Comparison of ENCODE assay signal across 7 mouse cellular contexts in genomic region chr13:85189644-85190121, GRCm38 (mm10). TPM values are rescaled to one million over a fixed set of nuclear protein-coding genes. Genes with fewer than 3 reads are reported as not detected.
DNase-seq lines count a peak whose midpoint lies in the region; ATAC-seq and TF ChIP-seq lines count a peak whose summit lies in the region.

No protein-coding gene starts in this region.

- peak overlapping the region; percentile 88 for H3K4me2 ChIP-seq in heart, postnatal 0 days (ENCODE audit: low read depth, low read length)
- peak overlapping the region; percentile 81 for H3K4me2 ChIP-seq in liver, embryonic 13.5 days

- DNase-seq in spleen, adult 12 weeks (ENCODE audit: low spot score) = peak; percentile 39
- DNase-seq in spleen, postnatal 14 days (ENCODE audit: low spot score in 2 of 2) = no peak
- peak; percentile 16 for DNase-seq in c-Kit-positive CD71-negative TER-119-negative erythroid progenitor cells, embryonic 14.5 days (ENCODE audit: low read depth)
- peak; percentile 40 for DNase-seq in heart, postnatal 0 days (ENCODE audit: low spot score)
- DNase-seq in liver, embryonic 13.5 days = peak; percentile 42
- DNase-seq in urinary bladder, adult 2 months (ENCODE audit: low spot score) = no peak

- peak; percentile 69 for ATAC-seq in heart, postnatal 0 days (ENCODE audit: insufficient read depth, low read depth)
- ATAC-seq in liver, embryonic 13.5 days (ENCODE audit: low read depth) = peak; percentile 79

- peak overlapping the region; percentile 84 for H3K9ac ChIP-seq in heart, postnatal 0 days (replicated peaks; ENCODE audit: low read depth, low read length)
- peak overlapping the region; percentile 84 for H3K9ac ChIP-seq in liver, embryonic 13.5 days

- TF ChIP-seq CTCF in heart, postnatal 0 days (IDR thresholded peaks at IDR 0.05; ENCODE audit: low read depth) = no peak
- no peak for TF ChIP-seq CTCF in olfactory bulb, adult 2 months (IDR thresholded peaks at IDR 0.05; ENCODE audit: insufficient read depth, low read depth, low read length)

- H3K9me3 ChIP-seq in heart, postnatal 0 days (replicated peaks; ENCODE audit: control insufficient read depth, low read length) = no peaks in the 10 kb centered on the region
- H3K9me3 ChIP-seq in liver, embryonic 13.5 days (replicated peaks) = no peaks in the 10 kb centered on the region

- no peaks in the 10 kb centered on the region for H3K27me3 ChIP-seq in heart, postnatal 0 days (ENCODE audit: control insufficient read depth, insufficient read depth, low read length)
- no peaks in the 10 kb centered on the region for H3K27me3 ChIP-seq in liver, embryonic 13.5 days

- H3K27ac ChIP-seq in heart, postnatal 0 days (ENCODE audit: low read depth) = peak overlapping the region; percentile 89
- H3K27ac ChIP-seq in liver, embryonic 13.5 days = peak overlapping the region; percentile 72
- H3K27ac ChIP-seq in olfactory bulb, adult 2 months (ENCODE audit: insufficient read depth, low read depth, low read length) = peak overlapping the region; percentile 74

- H3K36me3 ChIP-seq in heart, postnatal 0 days (replicated peaks; ENCODE audit: control insufficient read depth, insufficient read depth, low read length) = peaks cover 15% of the 10 kb centered on the region; the same call in 1 of the 2 replicates
- H3K36me3 ChIP-seq in liver, embryonic 13.5 days = peaks cover 26% of the 10 kb centered on the region

- peak overlapping the region; percentile 89 for H3K4me3 ChIP-seq in heart, postnatal 0 days (ENCODE audit: low read depth, low read length)
- peak overlapping the region; percentile 80 for H3K4me3 ChIP-seq in liver, embryonic 13.5 days (replicated peaks)
- H3K4me3 ChIP-seq in olfactory bulb, adult 2 months (ENCODE audit: insufficient read depth, low read depth, low read length) = peak overlapping the region; percentile 68

- TF ChIP-seq POLR2A in olfactory bulb, adult 2 months (IDR thresholded peaks at IDR 0.05; ENCODE audit: insufficient read depth, low read depth, low read length) = no peak

- 0 out of 2 replicates have a peak, but pooled peaks cover 8% of the 10 kb centered on the region for H3K4me1 ChIP-seq in heart, postnatal 0 days (ENCODE audit: control insufficient read depth, insufficient read depth)
- peaks cover 15% of the 10 kb centered on the region for H3K4me1 ChIP-seq in liver, embryonic 13.5 days (replicated peaks)
- no peaks in the 10 kb centered on the region for H3K4me1 ChIP-seq in olfactory bulb, adult 2 months (ENCODE audit: control insufficient read depth, insufficient read depth, low read length)

- 0% methylated on average over 17 of the region's 17 CpGs for WGBS in heart, postnatal 0 days
- WGBS in liver, embryonic 13.5 days (ENCODE audit: insufficient replicate concordance) = 2% methylated on average over 17 of the region's 17 CpGs
- 1% methylated on average over 17 of the region's 17 CpGs for WGBS in olfactory bulb, adult 2 months

- TF ChIP-seq EP300 in heart, postnatal 0 days (IDR thresholded peaks at IDR 0.05; ENCODE audit: low read depth) = no peak

RNA-seq across cellular contexts. Expression of gene Ccnh, which starts 0.5 kb away (rescaled TPM):
- total RNA-seq in heart, postnatal 0 days (2014; rRNA removed; ENCODE audit: low replicate concordance) = 9.8 and 14.7 TPM in 2 replicates
- polyA plus RNA-seq in heart, postnatal 0 days (2015; fragmentation: Nextera tagmentation; extraction: Ambion mirVana) = 56.7 and 63.7 TPM in 2 replicates
- polyA plus RNA-seq in liver, embryonic 13.5 days (2015; fragmentation: Nextera tagmentation; extraction: Ambion mirVana) = 66.4 and 79.4 TPM in 2 replicates
- polyA plus RNA-seq in olfactory bulb, adult 2 months (2012; ENCODE audit: insufficient read depth, insufficient read length, low replicate concordance, missing spikeins) = not detected in 2 replicates
- 30.4 and 32.4 TPM in 2 replicates for polyA plus RNA-seq in urinary bladder, adult 2 months (2012; rRNA removed)

Comparison
In these comparisons a context has a peak if more than half of its experiments do, and no peak if none do; other contexts are left out.
1. DNase-seq: peak in spleen, adult 12 weeks (single experiment), c-Kit-positive CD71-negative TER-119-negative erythroid progenitor cells, embryonic 14.5 days (single experiment), heart, postnatal 0 days (single experiment) and liver, embryonic 13.5 days (single experiment); none in spleen, postnatal 14 days (0 of 2) and urinary bladder, adult 2 months (single experiment).
2. RNA of gene Ccnh, which starts 0.5 kb away (polyA plus RNA-seq): 66.4 to 79.4 TPM in liver, embryonic 13.5 days, 56.7 to 63.7 TPM in heart, postnatal 0 days and 30.4 to 32.4 TPM in urinary bladder, adult 2 months; not detected in olfactory bulb, adult 2 months; every median in the first group is over 10 times any median in the second.
3. Peak in every context shown above with its lines, with median percentiles within 50 percentile points of each other: H3K27ac ChIP-seq and H3K4me3 ChIP-seq.